ENCODE assay signal across 19 mouse cellular contexts in genomic region chr11:79663570-79663969, GRCm38 (mm10).
DNase-seq lines count a peak whose midpoint lies in the region; ATAC-seq and TF ChIP-seq lines count a peak whose summit lies in the region.
"Had no signal": no experiment of that assay in that cellular context is flagged by ENCODE, and none has a peak within 500 bp of the region (broad histone marks: within the 10 kb centered on the region; RNA-seq: fewer than 3 reads in every experiment).

No protein-coding gene starts in this region.

- H3K36me3 ChIP-seq in hindbrain, embryonic 13.5 days = no peaks in the 10 kb centered on the region
- H3K36me3 ChIP-seq in hindbrain, embryonic 14.5 days (replicated peaks; ENCODE audit: control insufficient read depth, insufficient read depth) = no peaks in the 10 kb centered on the region
- H3K36me3 ChIP-seq in midbrain, embryonic 10.5 days = peaks cover 7% of the 10 kb centered on the region
- no peaks in the 10 kb centered on the region for H3K36me3 ChIP-seq in midbrain, embryonic 13.5 days
- no peaks in the 10 kb centered on the region for H3K36me3 ChIP-seq in myocyte (ENCODE audit: control insufficient read depth, insufficient read depth)

- H3K9me3 ChIP-seq in hindbrain, embryonic 13.5 days = no peaks in the 10 kb centered on the region
- no peaks in the 10 kb centered on the region for H3K9me3 ChIP-seq in hindbrain, embryonic 14.5 days (ENCODE audit: control insufficient read depth, low read length)
- H3K9me3 ChIP-seq in midbrain, embryonic 10.5 days (replicated peaks) = no peaks in the 10 kb centered on the region
- no peaks in the 10 kb centered on the region for H3K9me3 ChIP-seq in midbrain, embryonic 13.5 days

- H3K4me2 ChIP-seq in hindbrain, embryonic 13.5 days = no peak overlapping the region
- H3K4me2 ChIP-seq in hindbrain, embryonic 14.5 days (replicated peaks) = no peak overlapping the region
- H3K4me2 ChIP-seq in midbrain, embryonic 13.5 days (replicated peaks) = no peak overlapping the region
- H3K4me2 ChIP-seq in myocyte (ENCODE audit: low read depth) = no peak overlapping the region
- H3K4me2 ChIP-seq: heart, embryonic 11.5 days; lung, embryonic 14.5 days had no signal

- WGBS in hindbrain, embryonic 13.5 days = 87% methylated on average over 7 of the region's 7 CpGs
- WGBS in hindbrain, embryonic 14.5 days = 86% methylated on average over 7 of the region's 7 CpGs
- WGBS in midbrain, embryonic 10.5 days = 89% methylated on average over 7 of the region's 7 CpGs
- 87% methylated on average over 7 of the region's 7 CpGs for WGBS in midbrain, embryonic 13.5 days

- 0 out of 2 replicates have a peak overlapping the region, but pooled peaks have one; percentile 10 for H3K9ac ChIP-seq in hindbrain, embryonic 13.5 days
- no peak overlapping the region for H3K9ac ChIP-seq in hindbrain, embryonic 14.5 days
- H3K9ac ChIP-seq in midbrain, embryonic 13.5 days (replicated peaks) = no peak overlapping the region
- H3K9ac ChIP-seq: forebrain, postnatal 0 days; lung, embryonic 14.5 days had no signal

- no peak for TF ChIP-seq POLR2A in myocyte (IDR thresholded peaks at IDR 0.05; ENCODE audit: insufficient read length, low read depth)

- no peak for ATAC-seq in hindbrain, embryonic 13.5 days (ENCODE audit: low FRiP score)
- ATAC-seq in hindbrain, embryonic 14.5 days (ENCODE audit: low FRiP score) = no peak
- no peak for ATAC-seq in midbrain, embryonic 13.5 days
- ATAC-seq in granulocyte monocyte progenitor cell, adult 5-6 weeks (replicated peaks; ENCODE audit: poor library complexity, severe bottlenecking) = peak; percentile 12; the same call in 1 of the 2 replicates
- ATAC-seq: forebrain, postnatal 0 days had no signal

- DNase-seq in hindbrain, embryonic 14.5 days (ENCODE audit: low spot score) = no peak
- no peak for DNase-seq in midbrain, embryonic 10.5 days (ENCODE audit: low spot score)
- DNase-seq in spleen, postnatal 10 days (ENCODE audit: low spot score in 2 of 2) = no peak
- no peak for DNase-seq in cerebellum, adult 18-20 months
- DNase-seq: adrenal gland, adult 2 months; B cell, adult 2 months; cerebellum, adult 2 months; forebrain, postnatal 0 days; gastrocnemius, postnatal 10 days; kidney, postnatal 36 days; layer of hippocampus, postnatal 36 days; lung, embryonic 14.5 days; thymus, postnatal 4 days had no signal

- H3K27me3 ChIP-seq in hindbrain, embryonic 13.5 days = no peaks in the 10 kb centered on the region
- no peaks in the 10 kb centered on the region for H3K27me3 ChIP-seq in hindbrain, embryonic 14.5 days (ENCODE audit: control insufficient read depth, insufficient read depth, low read length)
- peaks cover 21% of the 10 kb centered on the region; the same call in 1 of the 2 replicates for H3K27me3 ChIP-seq in midbrain, embryonic 10.5 days (ENCODE audit: low read depth, poor library complexity, severe bottlenecking)
- H3K27me3 ChIP-seq in midbrain, embryonic 13.5 days = no peaks in the 10 kb centered on the region; the same call in 1 of the 2 replicates
- peaks cover 34% of the 10 kb centered on the region for H3K27me3 ChIP-seq in myocyte (ENCODE audit: control insufficient read depth, insufficient read depth, insufficient read length)

- no peaks in the 10 kb centered on the region for H3K79me2 ChIP-seq in myocyte (ENCODE audit: control insufficient read depth, insufficient read depth)

- no peak overlapping the region for H3K27ac ChIP-seq in hindbrain, embryonic 13.5 days
- no peak overlapping the region for H3K27ac ChIP-seq in hindbrain, embryonic 14.5 days
- peak overlapping the region; percentile 52; the same call in 1 of the 2 replicates for H3K27ac ChIP-seq in midbrain, embryonic 10.5 days (replicated peaks)
- no peak overlapping the region for H3K27ac ChIP-seq in midbrain, embryonic 13.5 days

- H3ac ChIP-seq in myocyte (ENCODE audit: control insufficient read depth, insufficient read length) = no peak overlapping the region

- no peak overlapping the region for H3K4me3 ChIP-seq in hindbrain, embryonic 13.5 days
- H3K4me3 ChIP-seq in hindbrain, embryonic 14.5 days (replicated peaks; ENCODE audit: low read length) = no peak overlapping the region
- no peak overlapping the region for H3K4me3 ChIP-seq in midbrain, embryonic 10.5 days
- H3K4me3 ChIP-seq in midbrain, embryonic 13.5 days (replicated peaks) = no peak overlapping the region
- H3K4me3 ChIP-seq in myocyte = no peak overlapping the region
- H3K4me3 ChIP-seq: erythroblast, embryonic 14.5 days had no signal

- peaks cover 53% of the 10 kb centered on the region for H3K4me1 ChIP-seq in hindbrain, embryonic 13.5 days (replicated peaks)
- peaks cover 13% of the 10 kb centered on the region for H3K4me1 ChIP-seq in hindbrain, embryonic 14.5 days (replicated peaks; ENCODE audit: control insufficient read depth, insufficient read depth, low read length)
- peaks cover 71% of the 10 kb centered on the region for H3K4me1 ChIP-seq in midbrain, embryonic 10.5 days
- H3K4me1 ChIP-seq in midbrain, embryonic 13.5 days (replicated peaks) = peaks cover 36% of the 10 kb centered on the region

TF ChIP-seq in myocyte, 11 proteins besides CTCF, POLR2A, EP300 and RAD21:
- no peak for TF ChIP-seq E2F4 (IDR thresholded peaks at IDR 0.05; ENCODE audit: insufficient read depth)
- TF ChIP-seq MYOD1 (IDR thresholded peaks at IDR 0.05; ENCODE audit: control insufficient read depth in 1 of 3, insufficient read length in 2 of 3, low read depth in 2 of 3) = peak in 1 of 3 experiments; percentile 60
- TF ChIP-seq POLR2AphosphoS2 (IDR thresholded peaks at IDR 0.05; ENCODE audit: insufficient read length, low read depth) = no peak
- TF ChIP-seq MYOG (IDR thresholded peaks at IDR 0.05; ENCODE audit: control insufficient read depth in 1 of 3, insufficient read depth in 1 of 3, insufficient read length in 2 of 3, low read depth in 2 of 3) = peak in 2 of 3 experiments; percentile 13 to 28
- peak; percentile 75 for TF ChIP-seq USF1 (IDR thresholded peaks at IDR 0.05; ENCODE audit: low read depth)
TF ChIP-seq in myocyte: peak in this region for 3.
